Mouse (Mus musculus): ENCODE data around the gene Krt13.

GRCm38 (mm10) chr11:100096141-100096540, 25.2 kb downstream of the Krt13 start, which contains the start of gene Krt35:
- TF ChIP-seq CTCF (conservative IDR thresholded peaks at IDR 0.05; ENCODE audit: low read length): no peak
- TF ChIP-seq POU5F1 (IDR thresholded peaks at IDR 0.05; ENCODE audit: borderline replicate concordance, low read length): no peak

All from E14TG2a.4 (cell line).